Mouse (Mus musculus) gastrocnemius, adult 2 months (tissue): ENCODE results near the gene Ptpn7. TPM values are rescaled to one million over a fixed set of nuclear protein-coding genes. Genes with fewer than 3 reads are reported as not detected.

Source experiments
- DNase-seq: peaks from one replicate; pipeline ENCODE4 v3.0.0; 2022
- H3K27ac ChIP-seq: fragments of 200-600 bp; 2 replicates; pipeline ENCODE4 v1.8.1; 2022; ENCODE audit warnings: mild to moderate bottlenecking
- H3K4me3 ChIP-seq: fragments of 200-600 bp; 2 replicates; pipeline ENCODE4 v1.8.1; 2022; ENCODE audit warnings: mild to moderate bottlenecking, moderate library complexity
- CTCF ChIP-seq: fragments of 200-600 bp; IDR thresholded peaks from 2 replicates; pipeline ENCODE4 v1.8.1; 2022; ENCODE audit warnings: antibody characterized with exemption, mild to moderate bottlenecking, moderate library complexity
- intact Hi-C: fragments of 180-260 bp; cut with DNase I; formaldehyde crosslinking; loops from one replicate; pipeline ENCODE4 v1.15.1; 2025
- total RNA-seq, 2 experiments: library from RNA; stranded (reverse); gene quantifications; 2 replicates each; pipeline ENCODE4 v1.2.3; 2021

The Ptpn7 gene
- total RNA-seq, 2 experiments from 2014 or later: 0.17 TPM; not detected in 1

DNA sequence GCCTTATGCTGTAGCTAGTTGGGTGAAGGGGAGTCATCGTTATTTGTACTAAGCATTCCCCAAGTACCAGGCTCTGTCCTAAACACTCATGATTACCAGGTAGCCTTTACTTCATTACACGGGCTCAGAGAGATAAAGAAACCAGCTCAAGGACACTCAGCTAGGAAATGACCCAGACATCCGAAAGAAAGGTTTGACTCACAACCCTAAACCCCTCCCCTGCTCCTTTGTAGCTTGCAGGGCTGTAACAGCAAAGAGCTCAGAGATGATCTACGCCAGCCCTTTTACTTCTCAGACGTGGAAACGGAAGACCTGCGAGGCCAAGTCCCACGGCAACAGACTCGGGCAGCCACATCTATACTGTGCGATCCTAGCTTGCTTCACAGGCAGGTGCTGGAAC lies 37.8 kb downstream of the Ptpn7 start:
- H3K27ac ChIP-seq: no peak overlapping the region
- TF ChIP-seq CTCF: no peak

DNA sequence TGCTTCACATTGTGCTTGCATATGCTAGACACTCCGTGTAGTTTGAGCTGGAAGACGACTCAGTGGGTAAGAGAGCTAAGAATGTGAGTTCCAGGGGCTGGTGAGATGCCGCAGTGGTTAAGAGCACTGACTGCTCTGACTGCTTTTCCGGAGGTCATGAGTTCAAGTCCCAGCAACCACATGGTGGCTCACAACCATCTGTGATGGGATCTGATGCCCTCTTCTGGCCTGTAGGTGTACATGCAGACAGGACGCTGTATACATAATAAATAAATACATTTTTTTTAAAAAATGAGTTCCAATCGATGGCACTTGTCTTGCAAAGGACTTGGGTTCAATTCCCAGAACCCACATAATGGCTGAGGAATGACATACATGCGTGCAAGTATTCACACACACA lies 38.7 kb downstream of the Ptpn7 start:
- intact Hi-C loops: no loop called here
- peak; percentile 33 for TF ChIP-seq CTCF
- no peak overlapping the region for H3K4me3 ChIP-seq
- DNase-seq: no peak
- no peak overlapping the region for H3K27ac ChIP-seq

More for the DNA sequence above, 37.8 kb downstream of the Ptpn7 start:
- DNase-seq: no peak
- intact Hi-C loops: no loop called here
- H3K4me3 ChIP-seq: no peak overlapping the region

DNA sequence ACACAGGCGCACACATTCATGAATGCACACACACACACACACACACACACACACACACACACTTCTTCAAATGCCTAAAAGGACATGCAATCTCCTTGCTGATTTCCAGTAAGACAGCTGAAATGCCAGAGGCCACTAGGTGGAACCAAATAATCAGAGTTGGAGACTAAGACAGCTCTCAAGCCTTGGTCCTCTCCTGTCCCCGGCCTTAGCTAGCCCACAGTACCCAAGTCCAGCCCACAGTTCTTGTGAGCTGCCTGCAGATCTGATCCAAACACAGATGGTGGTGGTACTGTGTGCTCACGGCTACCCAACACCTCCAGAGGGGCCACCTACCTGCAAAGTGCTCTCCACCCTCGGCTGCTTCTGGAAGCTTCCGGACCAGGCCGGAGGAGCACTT lies 39.5 kb downstream of the Ptpn7 start:
- Histone ChIP-seq H3K4me3 (no peak overlapping the region), H3K27ac (no peak overlapping the region)
- DNase-seq: peak; percentile 60
- peak; percentile 71 for TF ChIP-seq CTCF
- intact Hi-C loops: loop anchor here (1.0 kb wide), 2 partner anchors 87 to 196 kb away; no protein-coding TSS in a partner anchor

DNA sequence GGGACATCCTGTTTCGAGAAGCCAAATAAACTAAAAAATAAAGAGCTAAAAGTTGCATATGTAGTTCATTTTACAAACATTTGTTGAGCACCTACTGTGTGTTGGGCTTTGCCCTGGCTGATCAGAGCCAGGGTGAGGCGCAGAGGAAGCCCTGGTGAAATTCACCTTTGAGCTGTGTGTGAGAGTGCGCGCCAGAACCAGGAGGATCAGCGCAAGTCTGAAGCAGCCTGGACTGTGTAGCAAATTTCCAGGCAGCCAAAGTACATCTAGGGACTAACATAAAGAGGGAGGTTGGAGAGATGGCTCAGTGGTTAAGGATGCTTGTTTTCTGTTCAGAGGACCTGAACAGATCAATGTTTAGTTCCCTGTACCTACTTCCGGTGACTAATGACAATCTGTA lies 40.8 kb downstream of the Ptpn7 start:
- Histone ChIP-seq H3K27ac (no peak overlapping the region), H3K4me3 (no peak overlapping the region)
- intact Hi-C loops: no loop called here
- TF ChIP-seq CTCF: no peak
- DNase-seq: no peak

DNA sequence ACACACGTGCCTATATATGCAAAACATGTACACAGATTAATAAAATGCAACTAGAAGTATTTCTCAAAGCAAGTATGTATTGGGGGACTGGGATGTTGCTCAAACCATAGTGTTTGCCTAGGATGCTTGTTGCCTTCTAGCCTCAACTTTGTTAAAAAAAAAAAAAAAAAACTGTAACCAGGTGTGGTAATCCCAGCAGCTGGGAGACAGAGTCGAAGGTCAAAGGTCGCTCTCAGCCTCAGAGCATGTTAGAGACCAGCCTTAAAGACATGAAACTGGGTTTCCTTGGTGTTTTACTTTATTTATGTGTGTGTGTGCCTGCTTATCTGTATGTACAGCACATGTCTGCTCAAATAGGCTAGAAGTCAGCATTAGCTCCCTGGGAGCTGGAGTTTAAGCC lies 42.7 kb downstream of the Ptpn7 start:
- intact Hi-C loops: no loop called here
- H3K4me3 ChIP-seq: no peak overlapping the region
- no peak for TF ChIP-seq CTCF

DNA sequence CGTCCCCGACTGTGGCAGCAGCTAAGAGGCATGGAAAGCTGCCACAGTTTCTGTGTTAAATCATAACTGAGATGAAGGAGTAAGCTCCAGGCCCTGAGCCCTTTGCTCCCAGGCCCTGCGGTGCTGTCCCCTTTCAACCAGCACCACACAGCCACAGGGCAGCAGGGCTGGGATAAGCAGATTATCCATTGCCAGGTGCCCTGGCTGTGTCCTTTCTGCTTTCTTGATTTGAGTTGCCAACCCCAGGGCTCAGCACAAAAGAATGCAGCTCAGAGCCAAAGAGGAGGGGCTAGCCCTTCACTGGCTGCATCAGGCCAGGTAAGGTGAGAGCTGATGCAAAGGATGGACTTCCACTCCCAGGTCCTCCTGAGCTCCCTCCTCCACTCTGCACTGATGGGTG lies 45.2 kb downstream of the Ptpn7 start:
- H3K27ac ChIP-seq: no peak overlapping the region
- no peak for DNase-seq
- no peak for TF ChIP-seq CTCF
- H3K4me3 ChIP-seq: no peak overlapping the region
- intact Hi-C loops: no loop called here

More for the DNA sequence above, 42.7 kb downstream of the Ptpn7 start:
- DNase-seq: no peak
- no peak overlapping the region for H3K27ac ChIP-seq

DNA sequence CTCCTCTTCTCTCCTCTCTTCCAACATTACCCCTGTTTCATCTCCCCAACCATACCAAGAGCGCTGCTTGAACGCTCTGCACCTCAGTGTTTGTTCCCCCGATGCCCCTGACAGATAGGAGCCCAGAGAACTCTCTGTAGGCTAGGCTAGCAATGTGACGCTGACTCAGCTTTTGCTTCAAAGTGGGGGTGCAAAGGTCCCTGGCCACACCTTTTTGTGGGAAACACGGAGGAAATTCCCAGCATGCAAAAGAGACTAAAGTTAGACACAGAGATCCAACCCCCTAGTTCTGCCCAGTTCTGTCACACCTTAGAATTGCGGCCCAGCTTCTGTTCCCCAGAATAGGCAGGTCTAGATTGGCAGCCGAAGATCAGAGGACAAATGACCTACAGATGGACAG lies 46.4 kb downstream of the Ptpn7 start:
- intact Hi-C loops: no loop called here
- TF ChIP-seq CTCF: no peak

DNA sequence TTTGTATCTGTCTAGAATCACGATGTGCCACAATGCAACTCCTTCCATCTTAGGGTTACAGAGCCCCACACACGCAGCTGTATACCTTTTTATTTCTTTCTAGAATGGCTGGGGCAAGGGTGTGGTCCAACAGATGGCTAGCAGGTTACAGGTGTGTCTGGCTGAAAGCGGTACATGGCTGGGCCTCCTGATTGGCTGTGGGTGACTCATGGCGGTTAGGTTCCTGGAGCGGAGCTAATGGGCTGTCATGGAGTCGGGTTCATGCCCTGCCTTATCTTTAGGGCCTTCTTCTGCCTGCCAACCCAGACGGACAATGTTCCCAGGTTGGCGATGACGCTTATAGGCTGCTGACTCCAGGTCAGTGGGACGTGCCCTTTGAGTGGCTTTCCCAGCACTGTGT lies 48.3 kb downstream of the Ptpn7 start:
- H3K4me3 ChIP-seq: no peak overlapping the region
- no peak for DNase-seq
- H3K27ac ChIP-seq: no peak overlapping the region
- no peak for TF ChIP-seq CTCF
- intact Hi-C loops: no loop called here

More for the DNA sequence above, 46.4 kb downstream of the Ptpn7 start:
- no peak for DNase-seq
- Histone ChIP-seq H3K27ac (no peak overlapping the region), H3K4me3 (no peak overlapping the region)

DNA sequence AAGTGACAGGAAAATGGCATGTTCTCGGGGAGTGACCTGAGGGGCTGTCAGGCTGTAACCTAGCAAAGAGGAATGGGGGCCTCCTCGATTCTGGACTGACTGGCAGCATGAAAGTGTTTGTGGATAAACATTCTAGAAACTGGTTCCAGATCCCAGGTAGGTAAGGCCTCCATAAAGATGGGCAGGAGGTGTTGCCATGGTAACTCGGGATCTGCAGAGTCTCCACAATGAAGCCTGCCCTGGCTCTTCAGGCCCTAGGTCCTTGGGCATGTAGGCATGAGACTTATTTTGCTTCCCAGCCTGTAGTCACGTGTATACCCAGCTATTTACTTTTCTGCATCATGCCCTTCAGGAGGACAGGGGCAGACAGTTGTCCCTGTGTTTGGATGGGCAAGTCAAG lies 48.8 kb downstream of the Ptpn7 start:
- no peak overlapping the region for H3K27ac ChIP-seq
- intact Hi-C loops: no loop called here
- no peak overlapping the region for H3K4me3 ChIP-seq
- DNase-seq: no peak
- TF ChIP-seq CTCF: no peak

DNA sequence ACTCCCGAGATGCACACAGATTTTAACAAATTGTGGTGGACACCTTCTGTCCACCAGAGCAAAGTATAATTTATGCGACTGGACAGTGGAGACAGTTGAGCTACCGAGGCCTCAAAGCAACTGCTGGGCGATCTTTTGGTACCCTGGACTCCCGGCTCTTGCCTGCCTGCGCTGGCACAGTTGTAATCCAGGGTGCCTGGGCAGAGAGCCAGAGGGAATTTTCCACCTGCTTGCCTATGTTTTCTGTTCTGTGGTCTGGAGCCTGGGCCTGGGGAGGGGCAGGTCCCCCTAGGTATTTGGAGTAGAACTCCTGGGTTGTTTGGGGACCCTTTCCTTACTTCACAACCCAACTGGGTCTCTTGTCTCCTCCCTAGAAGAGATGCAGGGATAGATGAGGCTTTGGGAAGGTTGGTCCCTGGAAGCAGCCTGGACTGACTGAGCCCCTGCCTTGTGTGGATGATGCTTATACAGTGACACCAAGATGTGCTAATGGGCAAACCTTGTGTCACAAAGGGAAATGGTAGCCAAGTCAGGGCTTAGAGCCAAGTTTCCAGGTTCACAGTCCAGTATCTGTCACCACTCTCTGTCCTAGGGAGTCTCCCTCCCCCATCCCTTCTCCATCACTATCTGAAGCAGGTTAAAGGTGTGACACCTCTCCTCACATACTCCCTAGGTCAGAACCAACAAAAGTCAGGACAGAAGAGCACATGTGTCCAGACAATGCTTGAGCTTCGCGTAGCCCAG lies 49.6 kb downstream of the Ptpn7 start:
- DNase-seq: no peak
- intact Hi-C loops: no loop called here
- Histone ChIP-seq H3K4me3 (no peak overlapping the region), H3K27ac (no peak overlapping the region)
- no peak for TF ChIP-seq CTCF

DNA sequence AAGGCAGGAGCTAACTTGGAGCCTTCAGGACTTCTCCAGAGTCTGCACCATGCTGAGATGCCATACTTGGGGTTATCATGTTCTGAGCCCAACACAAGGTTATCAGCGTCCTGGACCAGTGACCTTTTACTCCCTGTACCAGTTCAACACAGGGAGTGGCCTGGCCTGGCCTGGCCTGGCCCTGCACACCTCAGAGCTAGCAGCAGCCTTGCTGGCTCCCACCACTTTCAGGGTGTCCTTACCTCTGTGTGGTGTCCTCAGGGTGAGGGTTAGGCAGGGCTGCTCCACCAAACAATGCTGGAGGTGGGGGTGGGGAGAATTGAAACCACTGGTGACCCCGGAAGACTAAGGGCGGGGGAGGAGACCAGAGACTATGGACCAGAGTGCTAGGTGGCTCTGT lies 50.5 kb downstream of the Ptpn7 start:
- Histone ChIP-seq H3K4me3 (no peak overlapping the region), H3K27ac (no peak overlapping the region)
- no peak for DNase-seq
- intact Hi-C loops: no loop called here
- TF ChIP-seq CTCF: no peak

DNA sequence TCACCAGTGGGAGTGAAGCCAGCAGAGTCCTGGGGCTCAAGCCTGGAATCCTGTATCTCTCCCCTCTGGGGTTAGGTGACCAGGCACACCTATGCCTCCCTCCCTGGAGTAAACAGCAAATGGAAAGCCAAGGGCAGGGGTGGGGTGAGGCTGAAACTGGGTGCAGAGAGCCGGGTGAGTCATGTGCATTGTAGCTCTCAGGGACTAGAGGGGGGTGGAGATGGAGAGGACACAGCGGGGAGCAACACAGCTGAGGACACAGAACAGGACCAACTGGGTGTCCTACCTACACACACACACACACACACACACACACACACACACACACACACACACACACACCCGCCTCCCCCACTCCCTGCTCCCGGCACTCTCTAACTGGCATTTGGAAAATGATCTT lies 50.9 kb downstream of the Ptpn7 start:
- H3K4me3 ChIP-seq: no peak overlapping the region
- TF ChIP-seq CTCF: no peak
- intact Hi-C loops: no loop called here
- DNase-seq: no peak
- H3K27ac ChIP-seq: no peak overlapping the region

DNA sequence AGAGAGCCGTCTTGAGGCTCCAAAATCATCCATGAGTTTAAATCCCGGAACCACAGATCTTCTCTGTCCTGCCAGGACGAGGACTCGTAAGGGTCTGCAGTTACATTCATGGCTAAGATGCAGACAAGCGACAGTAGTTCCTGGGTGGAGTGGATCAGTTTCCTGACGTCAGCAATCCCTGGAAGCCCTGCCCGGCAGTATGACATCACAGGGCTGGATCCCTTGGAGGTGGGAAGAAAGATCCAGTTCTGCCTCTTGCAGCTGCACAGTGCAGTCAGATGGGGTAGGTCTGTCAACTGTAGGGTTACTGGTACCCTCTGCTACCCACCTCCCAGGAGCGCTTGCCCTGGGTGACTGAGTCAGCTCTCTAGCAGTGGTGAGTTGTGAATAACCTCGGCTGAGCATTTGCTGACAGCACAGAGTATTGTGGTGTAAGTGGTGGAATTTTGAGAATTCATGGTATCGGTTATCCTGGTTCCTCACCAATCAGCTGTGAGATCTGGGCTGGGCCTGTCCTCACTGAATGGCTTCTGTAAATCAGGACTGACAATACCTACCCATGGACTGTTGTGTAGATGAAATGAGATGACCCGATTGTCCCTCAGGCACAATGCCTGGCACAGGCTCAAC lies 51.6 kb downstream of the Ptpn7 start:
- no peak overlapping the region for H3K4me3 ChIP-seq
- DNase-seq: no peak
- intact Hi-C loops: no loop called here
- H3K27ac ChIP-seq: no peak overlapping the region
- TF ChIP-seq CTCF: no peak

DNA sequence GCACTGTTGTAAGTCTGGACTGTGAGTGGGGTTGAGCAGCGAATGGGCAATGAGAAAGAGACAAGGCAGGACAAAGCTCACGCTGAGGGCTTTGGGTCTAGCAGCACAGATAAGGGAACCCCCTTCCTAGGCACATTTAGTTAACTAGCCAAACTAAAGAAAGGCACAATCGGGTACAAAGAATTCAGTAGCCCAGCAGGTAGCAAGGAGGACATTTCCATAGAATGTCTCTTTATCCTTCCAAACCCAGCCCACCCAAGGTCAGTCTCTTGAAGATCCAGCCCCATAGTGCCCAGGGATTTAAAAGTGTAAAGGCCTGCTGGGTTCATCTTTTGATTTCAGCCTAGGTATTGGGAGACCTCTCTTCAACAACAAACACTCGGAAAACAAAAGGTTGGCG lies 53.4 kb downstream of the Ptpn7 start:
- intact Hi-C loops: no loop called here
- Histone ChIP-seq H3K4me3 (no peak overlapping the region), H3K27ac (no peak overlapping the region)
- TF ChIP-seq CTCF: no peak
- DNase-seq: no peak
